Mouse (Mus musculus) G1E (cell line): ENCODE measurements around the gene Sorbs2. TPM values are rescaled to one million over a fixed set of nuclear protein-coding genes. Genes with fewer than 3 reads are reported as not detected.

Experiments
- ATAC-seq: 2 replicates; pipeline ENCODE4 v1.8.0; 2016; ENCODE audit warnings: mild to moderate bottlenecking; ENCODE audit not compliant: insufficient number of reproducible peaks, poor library complexity, low FRiP score, severe bottlenecking; ENCODE audit errors: extremely low read depth
- DNase-seq: peaks from one replicate; pipeline ENCODE4 v3.0.0; 2012; ENCODE audit warnings: low spot score
- H3K27me3 ChIP-seq: 2 replicates; pipeline ENCODE4 v1.6.1; 2012; ENCODE audit warnings: mild to moderate bottlenecking, low read length, inconsistent platforms; ENCODE audit not compliant: insufficient read depth
- H3K36me3 ChIP-seq: replicated peaks from 2 replicates; pipeline ENCODE3; 2012; ENCODE audit warnings: mild to moderate bottlenecking, inconsistent platforms
- H3K4me1 ChIP-seq: 2 replicates; pipeline ENCODE4 v1.6.1; 2012; ENCODE audit warnings: low read depth, low read length, inconsistent platforms, mixed read lengths; ENCODE audit not compliant: insufficient read depth
- H3K4me3 ChIP-seq: 2 replicates; pipeline ENCODE4 v1.5.1; 2012; ENCODE audit warnings: low read depth, mild to moderate bottlenecking, inconsistent platforms, low read length, moderate library complexity, mixed read lengths
- H3K9me3 ChIP-seq: replicated peaks from 2 replicates; pipeline ENCODE4 v1.6.1; 2012; ENCODE audit warnings: inconsistent platforms
- CTCF ChIP-seq: IDR thresholded peaks from 2 replicates; pipeline ENCODE4 v1.5.1; 2012; ENCODE audit warnings: low read depth, low read length, inconsistent platforms, mixed read lengths
- GATA1 ChIP-seq: IDR thresholded peaks from 2 replicates; pipeline ENCODE4 v1.6.1; 2012; ENCODE audit warnings: borderline replicate concordance, low read length, inconsistent platforms, mixed read lengths
- GATA2 ChIP-seq: IDR thresholded peaks from 2 replicates; pipeline ENCODE4 v1.6.1; 2012; ENCODE audit warnings: low read depth, low read length, inconsistent platforms, borderline replicate concordance
- POLR2AphosphoS5 ChIP-seq: IDR thresholded peaks from 2 replicates; pipeline ENCODE4 v1.6.1; 2012; ENCODE audit warnings: low read depth, low read length, inconsistent platforms; ENCODE audit not compliant: insufficient replicate concordance
- TAL1 ChIP-seq: conservative IDR thresholded peaks from 2 replicates; pipeline ENCODE4 v1.6.1; 2012; ENCODE audit warnings: low read depth, low read length, inconsistent platforms, mixed read lengths
- polyA plus RNA-seq: library from polyadenylated mRNA; stranded (reverse); fragments of >175 nt; gene quantifications from 2 replicates; pipeline ENCODE4 v1.2.3, GENCODE M21; 2012
- total RNA-seq, 2 experiments: library from RNA; stranded (forward) in 1 of 2; stranded (reverse) in 1 of 2; fragments of 200-1000 nt in 1 of 2; fragments of >200 nt in 1 of 2; fragmentation: Nextera tagmentation in 1 of 2; gene quantifications; 2 replicates each; pipeline ENCODE4 v1.2.3; 2014 to 2017

The Sorbs2 gene
- total and polyA plus RNA-seq, 3 experiments, result 0.49 TPM; not detected in 2

DNA sequence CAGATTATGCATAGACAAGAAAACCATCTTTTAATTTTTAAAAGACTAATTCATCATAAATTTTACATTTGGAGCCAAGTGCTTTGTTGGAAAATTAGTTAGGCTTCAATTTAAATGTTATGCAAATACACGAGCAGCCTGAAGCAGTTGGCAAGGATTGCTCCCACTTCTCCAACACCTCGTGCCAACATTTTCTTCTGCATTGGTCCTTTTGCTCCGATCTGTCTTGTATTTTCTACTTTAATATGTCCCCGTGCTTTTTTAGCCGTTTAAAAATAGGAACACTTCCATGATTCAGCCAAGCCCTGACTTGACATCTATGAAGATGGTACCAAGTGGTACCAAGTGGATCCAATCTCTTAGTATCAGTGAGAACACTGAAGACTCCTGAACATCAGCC, 50.8 kb downstream of the Sorbs2 start:
- peaks cover 34% of the 10 kb centered on the region for H3K9me3 ChIP-seq
- TF ChIP-seq CTCF (no peak), GATA1 (no peak), POLR2AphosphoS5 (no peak), GATA2 (no peak), TAL1 (no peak)
- no peak for ATAC-seq
- no peak overlapping the region for H3K4me3 ChIP-seq
- no peaks in the 10 kb centered on the region for H3K36me3 ChIP-seq
- no peak for DNase-seq
- H3K27me3 ChIP-seq, result no peaks in the 10 kb centered on the region
- no peaks in the 10 kb centered on the region for H3K4me1 ChIP-seq

DNA sequence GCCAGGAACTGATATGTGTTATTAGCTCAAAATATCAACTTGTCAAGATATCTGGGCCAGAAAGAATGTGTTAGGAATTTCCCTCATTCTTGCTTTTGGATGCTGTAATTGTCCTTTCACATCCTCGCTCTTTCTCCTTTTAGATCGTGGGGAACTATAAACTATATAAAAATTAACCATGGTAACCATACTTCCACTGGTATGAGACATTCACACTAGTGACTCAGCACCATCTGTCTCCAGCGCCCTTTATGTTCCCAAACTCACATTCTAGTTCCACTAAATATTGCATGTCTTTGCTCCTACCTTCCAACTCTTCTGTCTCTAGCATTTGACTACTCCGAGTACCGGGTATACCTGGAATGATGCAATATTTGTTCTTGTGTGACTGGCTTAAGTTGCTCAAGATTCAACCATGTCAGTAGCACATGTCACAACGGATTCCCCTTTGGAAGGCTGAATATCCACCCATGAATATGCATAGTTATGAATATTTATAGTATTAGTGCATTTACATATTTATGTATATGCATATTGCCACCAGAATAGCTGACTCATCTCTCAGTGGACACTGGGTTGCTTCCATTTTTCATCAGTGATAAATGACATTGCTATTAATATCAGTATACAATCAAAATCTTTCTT, 51.7 kb downstream of the Sorbs2 start:
- Histone ChIP-seq H3K4me1 (no peaks in the 10 kb centered on the region), H3K9me3 (peaks cover 34% of the 10 kb centered on the region), H3K27me3 (no peaks in the 10 kb centered on the region), H3K36me3 (no peaks in the 10 kb centered on the region), H3K4me3 (no peak overlapping the region)
- DNase-seq (no peak), ATAC-seq (no peak)
- TF ChIP-seq GATA2, result no peak
- no peak for TF ChIP-seq POLR2AphosphoS5
- no peak for TF ChIP-seq GATA1
- TF ChIP-seq CTCF, result no peak
- no peak for TF ChIP-seq TAL1

DNA sequence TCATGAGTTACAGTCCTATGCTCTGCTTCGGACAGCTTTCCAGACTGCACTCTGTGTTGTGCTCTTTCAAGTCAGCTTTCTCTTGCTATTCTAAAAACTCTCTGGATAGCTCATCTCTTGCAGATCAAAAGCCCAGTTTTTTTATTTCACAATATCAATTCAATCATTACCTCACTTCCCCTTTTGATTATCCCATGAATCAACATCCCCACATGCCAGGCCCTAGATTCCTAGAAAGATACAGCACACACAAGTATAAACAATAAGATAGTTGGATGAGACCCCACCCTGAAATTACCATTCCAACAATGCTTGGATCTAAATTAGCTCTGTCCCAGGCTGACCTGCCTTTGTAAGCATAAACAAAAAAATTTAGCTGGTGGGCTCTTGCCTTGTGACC, 57.6 kb downstream of the Sorbs2 start:
- Histone ChIP-seq H3K4me1 (no peaks in the 10 kb centered on the region), H3K36me3 (no peaks in the 10 kb centered on the region), H3K27me3 (no peaks in the 10 kb centered on the region), H3K9me3 (peaks cover 21% of the 10 kb centered on the region), H3K4me3 (no peak overlapping the region)
- TF ChIP-seq POLR2AphosphoS5 (no peak), TAL1 (no peak), CTCF (no peak), GATA1 (no peak), GATA2 (no peak)
- DNase-seq, result no peak
- ATAC-seq, result no peak

DNA sequence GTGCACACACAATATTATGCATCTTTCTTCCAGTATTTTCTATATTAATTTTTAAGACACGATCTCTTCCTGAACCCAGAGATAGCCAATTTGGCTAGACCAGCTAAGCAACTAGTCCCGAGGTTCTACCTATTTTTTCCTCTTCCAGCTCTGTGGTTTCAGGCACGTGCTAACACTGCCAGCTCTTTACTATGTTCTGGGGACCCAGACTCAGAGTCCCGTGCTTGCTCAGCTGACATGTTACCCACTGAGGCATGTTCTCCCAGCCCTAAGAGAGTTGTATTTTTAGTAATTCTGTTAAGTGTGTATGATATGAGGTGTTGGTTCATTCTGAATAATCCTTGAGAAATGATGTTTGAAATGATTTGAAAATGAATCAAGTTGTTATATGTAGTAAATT, 62.5 kb downstream of the Sorbs2 start:
- DNase-seq (no peak), ATAC-seq (no peak)
- H3K27me3 ChIP-seq, result no peaks in the 10 kb centered on the region
- H3K9me3 ChIP-seq, result 0 out of 2 replicates have a peak, but pooled peaks cover 4% of the 10 kb centered on the region
- TF ChIP-seq CTCF, result no peak
- no peak for TF ChIP-seq POLR2AphosphoS5
- TF ChIP-seq GATA1, result no peak
- no peak for TF ChIP-seq TAL1
- no peak for TF ChIP-seq GATA2
- no peak overlapping the region for H3K4me3 ChIP-seq
- H3K4me1 ChIP-seq, result no peaks in the 10 kb centered on the region
- no peaks in the 10 kb centered on the region for H3K36me3 ChIP-seq

DNA sequence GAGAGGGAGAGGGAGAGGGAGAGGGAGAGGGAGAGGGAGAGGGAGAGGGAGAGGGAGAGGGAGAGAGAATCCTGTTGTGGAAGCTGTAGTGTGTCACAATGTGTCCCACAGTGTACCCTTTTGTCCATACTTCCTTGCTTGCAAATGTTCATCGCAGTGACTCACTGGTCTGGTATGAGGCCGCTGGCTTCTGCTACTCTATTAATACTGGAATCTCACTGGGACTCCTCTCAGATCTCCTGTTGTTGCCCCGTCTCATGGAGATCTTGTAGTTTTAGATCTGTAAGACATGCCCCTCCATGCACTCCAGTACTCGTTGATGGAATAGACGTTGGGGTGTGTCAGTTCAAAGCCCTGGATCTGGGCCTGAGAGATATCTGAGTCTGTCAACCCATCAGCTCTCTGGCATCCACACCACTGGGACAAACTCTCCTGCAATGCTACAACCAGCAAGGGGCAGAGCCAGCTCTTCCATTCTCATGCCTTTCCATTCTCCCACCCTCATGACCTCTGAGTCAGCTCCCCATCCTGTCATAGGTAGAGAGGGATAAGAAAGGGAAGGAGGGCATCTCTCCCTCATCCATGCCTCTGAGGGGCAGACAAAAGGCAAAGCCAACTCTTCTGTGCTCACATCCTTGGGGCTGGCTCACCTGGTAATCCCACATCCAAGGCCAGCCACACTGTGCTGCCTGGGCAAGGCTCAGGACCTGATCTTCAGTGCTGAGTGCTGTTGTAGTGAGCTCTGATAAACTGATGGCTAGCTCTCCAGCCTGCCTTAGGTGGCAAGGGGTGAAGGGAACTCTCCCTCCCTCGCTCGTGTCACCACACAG, 72.3 kb downstream of the Sorbs2 start:
- no peak for DNase-seq
- no peaks in the 10 kb centered on the region for H3K36me3 ChIP-seq
- H3K4me3 ChIP-seq, result no peak overlapping the region
- no peaks in the 10 kb centered on the region for H3K27me3 ChIP-seq
- H3K9me3 ChIP-seq, result peaks cover 25% of the 10 kb centered on the region
- no peaks in the 10 kb centered on the region for H3K4me1 ChIP-seq
- TF ChIP-seq CTCF (no peak), GATA1 (no peak), POLR2AphosphoS5 (no peak), GATA2 (no peak), TAL1 (no peak)
- no peak for ATAC-seq

DNA sequence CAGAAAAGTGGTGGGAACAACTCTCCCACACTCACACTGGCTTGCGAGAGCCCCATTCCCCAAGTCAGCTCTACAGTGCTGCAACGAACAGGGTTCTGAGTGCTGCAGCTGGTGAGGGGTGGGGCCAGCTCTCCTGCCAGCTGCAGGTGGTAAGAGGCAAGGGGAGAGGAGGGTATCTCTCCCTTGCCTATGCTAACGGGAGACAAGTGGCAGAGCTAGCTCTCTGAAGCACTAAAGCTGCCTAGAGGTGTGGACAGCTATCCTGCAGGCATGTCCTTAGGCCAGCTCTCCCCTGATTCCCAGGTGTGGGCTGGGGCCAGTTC, 72.9 kb downstream of the Sorbs2 start:
- DNase-seq (no peak), ATAC-seq (no peak)
- TF ChIP-seq TAL1 (no peak), GATA1 (no peak), POLR2AphosphoS5 (no peak), CTCF (no peak), GATA2 (no peak)
- H3K4me3 ChIP-seq, result no peak overlapping the region
- H3K4me1 ChIP-seq, result no peaks in the 10 kb centered on the region
- no peaks in the 10 kb centered on the region for H3K36me3 ChIP-seq
- peaks cover 25% of the 10 kb centered on the region for H3K9me3 ChIP-seq
- no peaks in the 10 kb centered on the region for H3K27me3 ChIP-seq

DNA sequence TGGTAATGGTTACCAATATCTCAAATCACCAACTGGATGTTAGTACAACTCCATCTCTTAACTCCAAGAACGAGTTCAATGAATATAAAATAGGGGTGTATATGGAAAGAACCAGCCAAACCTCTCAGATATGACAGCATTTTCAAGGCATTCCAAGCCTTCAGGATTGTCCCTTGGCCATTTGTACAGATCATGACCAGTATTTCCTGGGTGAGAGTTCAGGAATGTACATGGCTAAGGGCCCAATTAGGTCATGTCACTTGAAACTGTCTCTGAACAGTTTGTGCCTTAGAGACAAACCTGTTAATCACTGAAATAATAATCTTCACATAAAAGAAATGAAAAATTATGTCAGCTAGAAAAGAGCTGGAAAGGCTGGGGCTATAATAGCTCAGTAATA, 76.3 kb downstream of the Sorbs2 start:
- Histone ChIP-seq H3K36me3 (no peaks in the 10 kb centered on the region), H3K4me1 (no peaks in the 10 kb centered on the region), H3K9me3 (peaks cover 20% of the 10 kb centered on the region), H3K4me3 (no peak overlapping the region), H3K27me3 (no peaks in the 10 kb centered on the region)
- DNase-seq, result no peak
- TF ChIP-seq GATA1 (no peak), CTCF (no peak), GATA2 (no peak), POLR2AphosphoS5 (no peak), TAL1 (no peak)
- no peak for ATAC-seq
